Mouse (Mus musculus): ENCODE results near the gene Supt6.

- TF ChIP-seq CTCF (IDR thresholded peaks at IDR 0.05; ENCODE audit: control insufficient read depth, insufficient read depth, insufficient read length) (no peak), MYOG (IDR thresholded peaks at IDR 0.05; ENCODE audit: control insufficient read depth, extremely low read depth, insufficient read length) (no peak)
Measured at GRCm38 (mm10) chr11:78290654-78291053, 44.9 kb upstream of the Supt6 start, which contains the start of gene BC030499.
